In genomic region chr7:121896689-121897088, GRCm38 (mm10) we compare ENCODE assay signal across 41 mouse cellular contexts. TPM values are rescaled to one million over a fixed set of nuclear protein-coding genes. Genes with fewer than 3 reads are reported as not detected.
"Had no signal": no experiment of that assay in that cellular context is flagged by ENCODE, and none has a peak within 500 bp of the region (broad histone marks: within the 10 kb centered on the region; RNA-seq: fewer than 3 reads in every experiment).

No protein-coding gene starts in this region.

- H3K36me3 ChIP-seq: limb, embryonic 10.5 days; limb, embryonic 12.5 days; limb, embryonic 13.5 days; limb, embryonic 15.5 days; liver, embryonic 12.5 days; liver, embryonic 13.5 days; liver, embryonic 15.5 days; lung, embryonic 15.5 days; midbrain, embryonic 10.5 days; midbrain, embryonic 12.5 days; midbrain, embryonic 13.5 days; midbrain, embryonic 15.5 days had no signal

- H3K9ac ChIP-seq: limb, embryonic 12.5 days; limb, embryonic 13.5 days; limb, embryonic 15.5 days; liver, embryonic 12.5 days; liver, embryonic 13.5 days; liver, embryonic 14.5 days; liver, embryonic 15.5 days; liver, postnatal 0 days; lung, embryonic 14.5 days; lung, embryonic 15.5 days; midbrain, embryonic 12.5 days; midbrain, embryonic 13.5 days; midbrain, embryonic 15.5 days had no signal

- H3K4me2 ChIP-seq: limb, embryonic 12.5 days; limb, embryonic 13.5 days; limb, embryonic 15.5 days; liver, embryonic 11.5 days; liver, embryonic 12.5 days; liver, embryonic 13.5 days; liver, embryonic 15.5 days; lung, embryonic 14.5 days; lung, embryonic 15.5 days; midbrain, embryonic 11.5 days; midbrain, embryonic 12.5 days; midbrain, embryonic 13.5 days; midbrain, embryonic 15.5 days had no signal

- ATAC-seq: liver, embryonic 12.5 days; liver, postnatal 0 days; midbrain, embryonic 13.5 days; midbrain, embryonic 15.5 days; midbrain, embryonic 16.5 days had no signal

- DNase-seq: left cerebral cortex, postnatal 4 days; liver; liver, embryonic 13.5 days; liver, postnatal 0 days; lung, adult 18-20 months; lung, embryonic 14.5 days; lung, postnatal 10 days; lung, postnatal 36 days; midbrain, embryonic 14.5 days had no signal

- H3K27ac ChIP-seq: left cerebral cortex, adult 2 months; limb, embryonic 10.5 days; limb, embryonic 12.5 days; limb, embryonic 13.5 days; limb, embryonic 15.5 days; liver, embryonic 12.5 days; liver, embryonic 13.5 days; liver, embryonic 14.5 days; liver, embryonic 15.5 days; lung, embryonic 15.5 days; macrophage; midbrain, embryonic 10.5 days; midbrain, embryonic 12.5 days; midbrain, embryonic 13.5 days; midbrain, embryonic 15.5 days had no signal

- H3K4me3 ChIP-seq: left cerebral cortex, adult 2 months; limb, embryonic 10.5 days; limb, embryonic 12.5 days; limb, embryonic 13.5 days; limb, embryonic 15.5 days; liver, embryonic 12.5 days; liver, embryonic 13.5 days; liver, embryonic 15.5 days; lung, embryonic 15.5 days; megakaryocyte, embryonic 14.5 days; midbrain, embryonic 10.5 days; midbrain, embryonic 12.5 days; midbrain, embryonic 13.5 days; midbrain, embryonic 15.5 days; myocyte had no signal

- H3K9me3 ChIP-seq: limb, embryonic 10.5 days; limb, embryonic 13.5 days; limb, embryonic 15.5 days; liver, embryonic 12.5 days; liver, embryonic 13.5 days; liver, embryonic 15.5 days; lung, embryonic 15.5 days; midbrain, embryonic 10.5 days; midbrain, embryonic 12.5 days; midbrain, embryonic 13.5 days; midbrain, embryonic 15.5 days had no signal

- H3K4me1 ChIP-seq: limb, embryonic 10.5 days; limb, embryonic 12.5 days; limb, embryonic 13.5 days; limb, embryonic 15.5 days; liver, embryonic 12.5 days; liver, embryonic 13.5 days; liver, embryonic 15.5 days; lung, embryonic 15.5 days had no signal

- H3K27me3 ChIP-seq: limb, embryonic 13.5 days; limb, embryonic 15.5 days; liver, embryonic 13.5 days; lung, embryonic 15.5 days; midbrain, embryonic 15.5 days had no signal

RNA-seq across cellular contexts. Expression of gene Scnn1b, which starts 31.9 kb away (rescaled TPM):
- total RNA-seq: left cerebral cortex, adult 18-20 months; left cerebral cortex, adult 2 months; left cerebral cortex, adult 8-10 months; left cerebral cortex, postnatal 10 days; left cerebral cortex, postnatal 14 days; left cerebral cortex, postnatal 25 days; left cerebral cortex, postnatal 36 days; liver, adult 2 months; megakaryocyte progenitor cell, adult 5-6 weeks; megakaryocyte, adult 5-6 weeks; megakaryocyte-erythroid progenitor cell, adult 5-6 weeks; monocyte, adult 5-6 weeks had no signal
- polyA plus RNA-seq: limb, embryonic 10.5 days; limb, embryonic 11.5 days; limb, embryonic 12.5 days; liver, adult 2 months; liver, embryonic 13.5 days; liver, embryonic 15.5 days; liver, embryonic 16.5 days; macrophage; midbrain, embryonic 11.5 days; midbrain, embryonic 12.5 days; midbrain, embryonic 13.5 days; myocyte had no signal
